Mouse (Mus musculus) urinary bladder, postnatal 25 days (tissue): ENCODE results near the gene Thrb.
"Not testable (repeated sequence)": the region's sequence is repeated elsewhere in the genome, so short reads cannot be mapped to it uniquely, and the experiment has no call there.

Experiments used
- DNase-seq: peaks from one replicate; pipeline ENCODE4 v3.0.0; 2022; ENCODE audit warnings: low spot score

Thrb gene

GRCm38 (mm10) chr14:17879446-17879845 lies 219.4 kb downstream of the Thrb start:
- DNase-seq, result no peak

DNA sequence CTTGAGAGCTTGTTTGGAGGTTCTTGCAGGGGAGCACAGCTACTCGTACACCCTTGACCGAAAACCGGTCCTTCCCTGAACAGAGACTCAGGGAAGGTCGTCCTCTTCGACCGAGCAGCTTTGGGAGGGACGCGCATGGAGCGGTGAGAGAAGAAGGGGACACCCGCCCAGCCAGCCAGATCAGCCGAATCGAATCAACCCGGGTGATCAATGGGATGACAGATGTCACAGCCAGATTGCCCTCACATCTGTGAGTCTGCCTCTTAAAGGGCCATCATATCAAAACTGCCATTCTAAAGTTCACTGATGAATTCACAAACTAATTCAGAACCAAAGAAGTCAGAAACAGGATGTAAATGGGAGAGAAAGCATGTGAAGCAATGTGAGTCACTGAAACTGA lies 224.8 kb downstream of the Thrb start:
- no peak for DNase-seq

DNA sequence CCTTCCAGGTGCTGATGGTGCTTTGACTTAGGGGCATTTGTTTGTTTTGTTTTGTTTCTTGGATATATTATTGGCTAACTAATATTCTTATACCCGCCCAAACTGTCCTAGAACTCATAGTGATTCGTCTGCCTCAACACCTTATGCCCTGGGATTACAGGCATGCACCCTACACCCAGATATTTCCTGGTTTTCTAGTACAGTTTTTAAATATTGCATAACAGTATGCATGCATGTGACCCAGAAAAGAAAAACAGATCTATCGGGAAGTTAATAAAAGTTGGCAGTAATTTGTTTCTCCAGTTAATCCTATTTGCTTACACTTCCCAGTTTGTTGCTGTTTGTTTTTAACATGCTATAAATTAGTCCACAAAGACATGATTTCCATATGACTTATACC lies 225.3 kb downstream of the Thrb start:
- DNase-seq, result no peak

DNA sequence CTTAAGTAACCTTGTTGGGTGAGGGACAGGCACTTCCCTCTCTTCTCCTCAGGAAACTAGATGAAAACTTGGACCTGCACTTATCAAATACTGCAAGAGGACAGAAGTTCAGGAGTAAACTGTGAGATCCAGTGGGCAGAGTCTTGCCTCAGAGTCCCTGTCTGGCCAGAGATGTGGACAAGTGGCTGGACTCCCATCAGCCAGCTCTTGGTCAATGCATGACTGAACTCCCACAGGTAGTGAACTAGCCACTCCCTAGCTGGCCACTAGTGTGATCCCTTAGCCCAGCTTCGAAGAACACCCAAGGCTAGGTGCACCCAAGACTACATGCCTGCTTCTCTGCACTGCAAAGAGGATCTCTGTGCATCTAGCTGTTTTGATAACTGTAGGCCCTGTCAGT lies 234.7 kb downstream of the Thrb start:
- no peak for DNase-seq

DNA sequence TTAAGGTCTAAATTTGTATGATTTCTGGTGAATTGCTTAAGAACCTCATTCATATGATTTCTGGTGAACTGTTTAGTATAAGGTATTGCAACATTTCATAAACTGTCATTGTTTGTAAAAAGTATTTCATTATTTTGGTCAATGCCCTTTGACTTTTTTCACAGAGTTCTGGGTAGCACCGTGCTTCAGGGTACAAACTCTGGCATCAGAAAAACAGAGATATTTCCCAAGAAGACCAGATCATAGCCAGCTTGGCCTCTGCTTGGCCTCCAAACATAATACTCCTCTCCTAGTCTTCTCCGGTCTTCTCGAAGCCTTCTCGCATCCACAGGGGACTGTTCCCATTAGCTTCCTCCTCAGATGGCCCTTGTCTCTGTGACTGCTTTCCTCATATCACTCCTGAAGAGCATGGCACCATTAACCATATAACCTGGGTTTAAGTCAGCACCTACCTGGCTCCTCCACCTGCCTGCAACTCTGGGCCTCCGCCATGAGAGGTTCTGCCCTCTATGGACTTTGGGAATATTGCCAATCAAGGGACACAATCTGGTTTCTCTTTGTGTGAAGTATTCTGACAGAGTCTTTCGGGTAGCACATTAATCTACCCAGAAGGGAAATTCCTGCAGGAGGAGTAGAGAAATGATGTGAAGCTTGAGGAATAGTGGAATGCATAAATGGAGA lies 239.8 kb downstream of the Thrb start:
- DNase-seq, result no peak

DNA sequence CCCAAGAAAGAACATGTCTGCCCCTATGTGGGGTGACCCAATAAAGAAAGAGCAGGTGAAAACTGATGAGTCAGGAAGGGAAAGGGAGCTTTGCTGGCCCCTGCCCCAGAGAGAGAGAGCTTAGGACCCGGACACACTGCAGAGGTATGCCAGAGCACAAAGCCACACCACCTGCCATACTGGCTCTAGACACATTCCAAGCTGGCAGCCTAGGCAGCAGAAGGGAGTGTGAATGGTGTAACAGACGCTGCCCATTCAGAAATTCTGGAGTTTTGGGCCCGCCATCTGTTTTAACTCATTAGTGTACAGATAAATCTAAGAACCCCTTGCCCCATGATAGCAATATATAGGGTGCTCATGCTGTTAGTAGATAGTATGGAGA lies 240.3 kb downstream of the Thrb start:
- DNase-seq, result no peak

GRCm38 (mm10) chr14:17902426-17902825 lies 242.4 kb downstream of the Thrb start:
- no peak for DNase-seq

DNA sequence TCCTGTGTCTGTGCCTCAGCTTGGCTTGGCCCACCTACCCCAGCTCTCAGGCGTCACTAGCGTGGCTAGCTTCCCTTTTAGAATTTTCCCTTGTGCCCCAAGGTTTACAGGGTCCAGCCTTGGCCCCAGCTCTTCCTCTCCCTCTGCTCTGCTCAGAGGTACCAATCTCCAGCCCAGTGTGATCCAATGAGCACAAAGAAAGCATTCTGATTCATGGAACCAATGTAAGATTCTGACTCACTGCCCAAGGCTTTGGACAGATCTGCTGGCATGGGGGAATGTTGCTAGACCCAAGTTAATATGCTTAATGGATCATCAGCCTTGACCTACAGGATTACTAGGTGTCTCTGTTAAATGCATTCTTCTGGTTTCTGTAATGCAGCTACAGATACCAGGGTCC lies 243.1 kb downstream of the Thrb start:
- no peak for DNase-seq

DNA sequence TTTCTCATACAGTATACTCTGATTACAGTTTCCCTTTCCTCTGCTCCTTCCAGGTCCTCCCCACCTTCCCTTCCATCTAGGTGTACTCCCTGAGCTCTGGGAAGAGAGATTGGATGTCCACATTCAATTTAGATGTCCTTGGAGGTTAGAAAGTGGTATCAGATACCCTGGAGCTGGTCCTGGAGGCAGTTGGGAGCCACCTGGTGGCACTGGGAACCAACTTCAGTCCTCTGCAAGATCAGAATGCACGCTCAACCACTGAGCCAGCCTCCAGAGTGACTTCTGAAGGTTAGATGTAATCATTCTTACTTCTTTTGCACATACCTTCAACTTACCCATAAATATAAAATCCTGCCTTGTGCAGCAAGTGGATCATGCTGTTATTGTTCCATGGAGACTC lies 244.5 kb downstream of the Thrb start:
- no peak for DNase-seq

GRCm38 (mm10) chr14:17905627-17906026 lies 245.6 kb downstream of the Thrb start:
- DNase-seq, result no peak

- no peak for DNase-seq
Observed at GRCm38 (mm10) chr14:17906931-17907330, 246.9 kb downstream of the Thrb start.

- DNase-seq, result no peak
Observed at GRCm38 (mm10) chr14:17911157-17911556, 251.1 kb downstream of the Thrb start.

GRCm38 (mm10) chr14:17912573-17913207 lies 252.6 kb downstream of the Thrb start:
- DNase-seq, result no peak

DNA sequence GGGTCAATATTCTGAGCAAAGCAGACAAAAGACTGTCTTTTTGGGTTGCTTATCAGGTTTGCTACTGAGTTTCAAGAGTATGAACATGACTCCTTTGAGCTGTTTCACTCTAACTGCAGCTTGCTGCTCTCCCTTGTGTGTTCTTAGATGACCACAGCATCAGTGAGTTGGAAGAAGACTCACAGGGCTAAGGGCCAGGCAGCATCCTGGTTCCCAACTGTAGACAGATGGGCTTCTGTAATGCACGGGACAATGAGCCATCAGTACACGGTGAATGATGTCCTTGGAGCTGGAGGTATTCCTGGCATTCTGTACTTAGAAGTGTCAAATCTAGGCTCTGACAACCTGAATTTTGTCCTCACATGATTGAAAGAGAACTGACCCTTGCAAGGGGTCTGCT lies 255.5 kb downstream of the Thrb start:
- DNase-seq, result no peak

GRCm38 (mm10) chr14:17916651-17917050 lies 256.6 kb downstream of the Thrb start:
- no peak for DNase-seq

- DNase-seq, result no peak
Observed at GRCm38 (mm10) chr14:17917124-17917763, 257.2 kb downstream of the Thrb start.

DNA sequence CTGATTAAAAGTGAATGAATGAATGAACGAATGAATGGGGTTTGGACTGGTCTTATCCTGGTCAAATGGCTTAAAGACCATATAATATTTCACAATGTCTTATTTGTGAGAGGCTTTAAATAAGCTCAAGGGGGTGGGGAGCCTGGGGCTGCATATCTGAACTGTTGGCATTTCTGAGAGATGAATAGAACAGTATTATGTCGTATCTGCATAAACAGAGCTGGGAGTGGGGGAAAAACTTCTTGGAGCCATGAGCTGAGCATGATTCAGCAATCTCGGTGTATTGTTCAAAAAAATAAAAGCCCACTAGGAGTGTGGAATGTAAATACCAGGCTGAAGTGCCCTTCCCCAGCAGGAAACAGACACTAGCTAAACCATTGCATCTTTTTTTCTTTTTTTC lies 257.8 kb downstream of the Thrb start:
- DNase-seq, result no peak

DNA sequence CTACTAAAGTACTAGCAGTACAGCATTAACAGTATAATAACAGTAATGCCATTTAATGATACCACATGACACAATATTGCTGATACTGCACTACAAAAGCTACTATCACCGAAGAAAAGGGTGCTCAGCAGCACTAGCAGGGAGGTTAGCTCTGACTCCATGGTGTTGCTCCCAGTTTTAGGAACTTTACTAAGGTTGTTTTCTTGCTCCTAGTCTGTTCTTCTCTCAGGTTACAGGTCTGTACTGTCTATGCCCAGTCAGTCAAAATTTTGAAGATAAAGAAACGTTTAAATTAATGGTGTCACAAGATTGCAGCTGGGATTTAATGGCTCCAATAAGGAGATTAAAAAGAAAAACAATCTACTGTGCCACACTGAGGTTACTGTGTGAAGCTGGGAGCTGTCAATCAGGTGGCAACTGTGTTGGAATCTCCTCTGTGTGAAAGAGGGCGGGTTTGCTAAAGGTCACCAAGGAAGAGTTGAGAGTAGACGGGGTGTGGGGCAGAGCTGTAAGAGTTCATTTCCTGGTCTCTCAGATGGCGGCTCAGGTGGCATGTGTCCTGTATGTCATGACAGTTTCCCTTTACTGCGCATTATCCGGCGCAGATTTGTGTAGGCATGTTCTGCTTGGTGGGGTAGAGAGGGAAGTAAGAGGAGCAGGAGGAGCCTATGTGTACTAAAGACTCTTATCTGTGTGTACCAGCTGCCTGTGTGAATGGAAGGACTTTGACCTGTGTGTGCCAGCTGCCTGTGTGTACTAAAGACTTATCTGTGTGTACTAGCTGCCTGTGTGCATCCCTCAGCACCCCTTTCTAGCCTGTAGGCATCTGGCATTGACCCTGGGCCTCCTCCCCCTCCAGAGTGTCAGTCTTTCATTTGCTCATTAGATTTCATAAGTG lies 263.0 kb downstream of the Thrb start:
- no peak for DNase-seq

DNA sequence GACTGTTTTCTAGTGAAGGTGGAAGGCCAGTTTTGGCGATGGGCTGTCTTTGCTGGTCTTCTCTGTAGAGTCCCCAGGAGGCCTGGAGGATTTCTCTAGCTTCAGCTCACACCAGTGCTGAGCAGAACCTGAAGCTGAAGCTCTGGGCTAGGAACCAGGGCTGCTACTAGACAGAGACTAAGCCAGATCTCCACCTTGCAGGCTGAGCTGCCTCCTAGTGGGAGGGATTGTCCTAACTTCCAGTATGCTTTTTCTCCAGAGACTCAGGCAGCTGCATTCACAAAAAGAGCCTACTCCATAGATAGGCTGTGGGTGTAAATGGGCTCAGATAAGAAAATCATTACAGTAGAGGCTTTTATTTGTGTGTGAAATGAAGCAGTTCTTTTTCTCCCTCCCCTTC lies 267.4 kb downstream of the Thrb start:
- no peak for DNase-seq

DNA sequence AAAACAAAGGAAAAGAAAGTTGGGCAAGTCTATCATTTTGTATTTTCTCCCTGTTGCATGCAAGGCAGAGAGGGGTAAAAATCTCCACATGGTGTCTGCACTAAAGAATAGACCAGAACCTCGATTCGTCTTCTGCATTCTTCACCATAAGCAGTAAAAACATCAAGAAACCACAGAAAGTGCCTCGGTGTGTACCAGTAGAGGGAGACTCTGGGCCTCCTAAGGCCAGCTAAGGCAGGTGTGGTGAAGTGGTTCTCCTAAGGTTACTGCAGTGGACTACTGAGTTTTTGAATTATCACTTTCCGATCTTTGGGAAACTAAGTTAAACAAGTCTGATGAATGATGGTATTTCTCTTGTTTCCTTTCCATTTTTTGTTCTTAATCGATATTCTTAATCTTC lies 269.5 kb downstream of the Thrb start:
- no peak for DNase-seq

GRCm38 (mm10) chr14:17933475-17933874 lies 273.4 kb downstream of the Thrb start:
- DNase-seq, result no peak

DNA sequence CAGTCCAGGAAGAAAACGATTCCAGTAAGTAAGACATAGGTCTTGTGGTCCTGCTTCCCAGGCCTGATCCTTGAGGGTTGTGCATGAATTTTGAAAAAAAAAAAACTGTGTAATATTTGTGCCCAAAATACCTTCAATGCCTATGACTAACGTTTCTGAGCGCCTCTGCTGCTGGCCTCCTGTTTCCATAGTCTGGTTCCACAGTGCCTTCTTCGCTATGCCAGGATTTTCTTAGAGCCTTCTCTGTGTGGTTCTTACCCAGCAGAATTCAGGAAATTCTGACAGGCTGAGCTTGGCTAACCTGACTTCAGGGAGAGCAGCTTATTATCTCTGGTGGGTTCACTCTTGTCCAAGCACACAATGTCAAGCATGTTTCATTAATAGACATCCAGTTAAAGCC lies 274.7 kb downstream of the Thrb start:
- DNase-seq, result not testable (repeated sequence)

DNA sequence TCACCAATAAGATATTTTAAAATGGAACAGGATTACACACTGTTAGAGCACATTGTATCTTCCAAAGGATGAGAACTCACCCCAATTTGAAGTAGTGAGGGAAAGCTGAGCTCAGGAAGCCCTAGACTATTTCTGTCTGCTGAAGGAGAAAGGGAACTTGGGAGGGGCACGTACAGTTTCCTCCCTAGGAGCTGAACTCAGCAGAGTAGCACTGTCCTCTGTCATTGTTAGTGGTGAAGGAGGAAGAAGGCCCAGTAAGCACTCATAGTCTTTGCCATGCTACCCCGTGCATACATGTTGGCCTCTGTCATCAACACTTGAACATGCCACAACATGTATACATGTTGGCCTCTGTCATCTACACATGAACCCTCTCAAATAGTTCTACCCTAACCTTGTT lies 294.0 kb downstream of the Thrb start:
- DNase-seq, result no peak
